Mouse (Mus musculus) MEL-GATA-1-ER (cell line): ENCODE data around the gene Gm45618.
A peak's percentile ranks its signal among the peaks of the same experiment; 100 is the strongest.

Source experiments
- DNase-seq: peaks from one replicate; pipeline ENCODE4 v3.0.0-alpha.2; 2012; ENCODE audit warnings: low read depth; ENCODE audit errors: extremely low read depth

The Gm45618 gene

DNA sequence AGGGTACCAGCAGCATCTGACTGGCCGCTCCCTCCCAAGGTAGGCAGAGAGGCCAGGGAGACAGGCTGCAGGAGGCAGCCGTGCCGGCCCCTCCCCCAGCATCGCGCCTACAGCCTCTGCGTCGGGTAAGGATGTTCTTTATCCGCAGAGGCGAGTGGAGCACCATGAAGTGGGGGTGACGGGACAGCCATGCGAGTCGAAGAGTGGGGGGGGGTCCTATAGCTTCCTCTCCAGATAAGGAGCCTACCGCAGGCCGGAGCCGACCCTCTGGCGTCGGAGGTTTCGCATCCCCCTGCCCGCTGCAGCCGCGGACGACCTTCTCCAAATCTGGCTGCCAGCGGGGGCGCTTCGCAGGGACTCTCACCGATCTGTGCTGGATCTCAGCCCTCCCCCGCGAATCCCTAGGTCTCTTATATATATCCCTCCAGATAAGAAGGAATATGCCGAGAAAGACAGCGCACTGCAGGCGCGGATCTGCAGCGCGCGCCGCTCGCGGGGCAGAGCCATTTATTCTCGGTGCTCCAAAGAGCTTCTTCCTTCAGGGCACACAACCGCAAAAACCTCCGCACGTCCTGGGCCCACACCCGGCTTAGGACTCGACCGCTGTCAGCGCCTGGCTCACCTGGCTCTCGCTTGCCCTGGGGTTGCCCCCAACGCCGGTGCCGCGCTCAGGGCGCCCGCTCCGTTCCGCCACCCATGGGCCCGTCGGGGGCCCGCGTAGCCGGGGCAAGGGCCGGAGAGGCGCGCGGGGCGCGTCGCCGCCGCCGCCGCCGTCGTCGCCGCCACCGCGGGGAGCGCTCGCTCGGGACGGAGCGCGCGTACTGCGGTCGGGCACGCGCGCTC, 26.0 kb downstream of the Gm45618 start:
- no peak for DNase-seq

DNA sequence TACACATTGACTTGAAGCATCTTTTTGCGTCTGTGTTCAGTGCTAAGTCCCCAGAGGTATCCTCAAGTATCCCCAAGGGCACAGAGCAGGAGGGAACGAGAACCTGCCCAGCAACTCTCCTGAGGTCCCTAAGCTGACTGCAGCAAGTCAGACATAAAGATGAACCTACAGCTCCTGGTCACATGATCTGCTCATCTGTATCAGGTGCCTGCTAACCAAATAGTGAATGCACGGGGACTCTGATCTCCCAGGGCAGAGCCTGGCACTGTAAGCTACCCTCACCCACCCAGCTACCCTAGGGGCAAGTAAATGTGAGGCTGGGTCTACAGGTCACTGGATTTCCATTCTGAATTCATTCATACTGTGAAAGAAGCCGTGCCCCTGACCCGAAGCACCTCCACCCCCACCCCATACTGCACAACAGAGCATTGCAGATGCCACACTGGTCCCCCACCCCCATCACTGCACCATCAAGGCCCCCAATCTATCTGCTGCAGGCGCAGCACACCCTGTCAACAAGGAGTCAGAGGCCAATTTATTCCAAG, 26.8 kb downstream of the Gm45618 start:
- DNase-seq = no peak

DNA sequence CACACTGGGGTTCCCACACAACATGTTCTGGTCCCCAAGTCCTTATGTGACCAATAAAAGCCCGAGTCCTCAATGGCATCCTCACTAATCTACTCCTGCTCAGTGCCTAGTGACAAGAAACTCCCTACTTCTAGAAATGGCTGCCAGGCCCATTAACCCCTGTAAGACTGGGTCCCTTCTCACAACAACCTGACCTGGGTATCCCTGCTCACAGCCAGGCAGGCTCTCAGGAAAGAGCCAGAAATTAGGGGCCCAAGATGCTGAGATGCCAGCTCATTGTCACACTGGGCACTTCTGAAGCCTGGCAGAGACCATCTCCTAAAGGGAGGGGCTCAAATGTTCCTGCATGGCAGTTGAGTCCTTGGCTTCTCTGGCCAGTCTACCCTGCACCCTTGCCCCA, 27.5 kb downstream of the Gm45618 start:
- no peak for DNase-seq

GRCm38 (mm10) chr7:142091848-142092247, 28.7 kb downstream of the Gm45618 start:
- no peak for DNase-seq

DNA sequence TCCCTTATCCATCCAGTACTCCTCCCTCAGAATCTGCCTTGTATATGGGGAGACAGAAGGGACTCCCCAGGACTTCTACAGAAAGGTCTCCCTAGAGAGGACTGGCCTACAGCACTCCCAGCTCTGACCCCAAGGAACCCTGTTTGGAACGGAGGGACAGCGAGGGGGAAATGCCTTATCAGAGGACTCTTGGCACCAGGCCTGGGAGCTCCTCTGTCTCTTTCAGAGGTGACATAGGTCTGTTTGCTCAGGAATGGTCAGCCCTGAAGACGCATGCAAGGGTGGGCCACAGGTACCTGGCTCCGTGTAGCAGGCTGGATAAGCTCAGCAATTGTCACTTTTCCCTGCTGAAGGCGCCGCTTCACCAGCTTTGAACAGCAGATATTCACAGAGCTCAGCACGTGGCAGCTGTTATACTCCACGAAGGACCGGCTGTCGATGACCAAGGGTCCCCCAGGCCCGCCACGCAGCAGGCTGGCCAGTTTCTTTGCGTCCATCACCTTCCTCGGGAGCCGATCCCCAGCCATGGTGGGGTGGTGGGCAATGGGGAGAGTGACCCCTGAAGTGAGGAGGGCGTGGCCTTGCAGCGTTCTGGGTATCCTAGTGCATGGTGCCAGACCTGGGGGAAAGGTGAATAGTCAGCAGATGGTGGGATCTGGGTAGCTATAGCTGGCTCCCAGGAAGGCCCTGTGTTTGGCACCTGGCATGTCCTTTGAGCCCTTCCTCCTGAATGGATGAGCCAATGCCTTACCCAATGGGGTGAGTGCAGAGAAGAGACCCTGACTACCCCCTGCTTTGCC, 30.7 kb downstream of the Gm45618 start:
- no peak for DNase-seq

DNA sequence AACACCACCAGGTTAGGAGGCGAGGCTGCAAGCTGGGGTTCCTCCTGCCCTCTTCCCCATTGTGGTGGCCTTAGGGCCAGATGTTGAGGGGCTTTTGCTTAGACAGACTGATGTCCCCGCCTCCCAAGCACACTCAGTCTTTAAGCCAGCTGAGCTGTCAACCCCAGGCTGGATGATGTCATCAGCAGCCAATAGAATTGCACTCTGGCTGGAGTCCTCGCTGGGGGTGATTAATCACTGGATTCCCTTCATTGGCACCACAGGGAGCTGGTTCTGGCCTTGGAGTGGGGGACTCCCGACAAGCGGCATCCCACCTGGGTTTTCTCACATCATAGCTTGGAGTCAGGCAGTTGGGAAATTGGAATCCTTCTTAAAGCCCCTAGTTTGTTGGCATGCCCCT, 31.6 kb downstream of the Gm45618 start:
- DNase-seq = no peak

DNA sequence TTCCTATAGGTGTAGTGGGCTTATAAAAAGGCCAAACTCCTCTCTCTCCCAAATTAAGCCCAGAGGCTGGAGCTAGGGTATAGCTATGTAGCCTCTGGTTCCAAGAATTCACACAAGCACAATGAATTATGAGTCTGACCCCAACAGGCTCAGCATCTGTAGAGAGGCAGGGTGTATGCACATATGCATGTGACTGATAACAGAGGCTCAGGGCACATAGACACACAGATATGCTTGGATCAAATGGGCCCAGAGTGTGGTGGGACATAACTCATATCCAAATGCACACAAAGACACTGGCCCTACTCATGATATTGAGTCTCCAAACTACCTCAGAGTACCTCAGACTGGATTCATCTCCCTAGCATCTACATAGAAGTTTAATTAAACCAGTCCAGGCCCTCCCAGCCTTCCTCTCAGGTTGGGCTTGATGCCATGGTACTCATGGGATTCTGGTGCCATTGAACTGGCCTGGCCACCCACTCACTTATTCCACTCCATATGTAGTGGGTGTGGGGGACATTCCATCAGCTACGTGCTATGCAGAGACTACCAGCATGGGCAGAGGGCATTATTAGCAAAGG, 33.4 kb downstream of the Gm45618 start:
- DNase-seq = peak; percentile 85

DNA sequence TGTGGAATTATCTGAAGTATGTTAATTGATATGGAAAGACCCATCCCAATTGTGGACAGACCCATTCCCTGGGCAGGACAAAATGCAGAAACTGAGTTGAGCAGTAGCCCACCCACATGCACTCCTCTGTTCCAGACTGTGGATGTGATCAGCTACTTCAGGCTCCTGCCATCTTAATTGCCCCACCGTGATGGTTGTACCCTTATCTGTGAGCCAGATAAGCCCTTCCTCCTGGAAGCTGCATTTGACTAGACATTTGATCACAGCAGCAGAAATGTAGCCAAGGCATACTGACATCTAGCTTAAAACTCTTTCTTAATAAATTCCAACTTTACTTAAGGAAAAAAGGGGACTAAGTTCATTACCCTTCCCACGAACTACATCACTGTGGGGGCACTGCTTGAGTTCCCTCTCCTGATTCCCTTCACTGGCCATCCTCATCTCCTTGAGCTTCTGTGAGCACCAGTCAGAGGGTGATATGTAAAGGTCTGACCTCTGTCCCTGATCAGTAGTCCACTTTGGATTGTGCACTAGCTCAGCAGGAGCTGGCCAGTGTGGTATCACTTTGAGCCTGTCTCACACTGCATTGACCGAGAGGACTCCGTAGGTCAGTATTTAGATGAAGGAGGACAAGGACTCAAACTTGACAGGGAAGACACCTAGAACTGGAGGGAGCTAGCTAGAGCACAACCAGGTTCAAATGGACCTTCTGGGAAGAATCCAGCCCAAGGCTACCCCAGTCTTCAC, 34.2 kb downstream of the Gm45618 start:
- no peak for DNase-seq

DNA sequence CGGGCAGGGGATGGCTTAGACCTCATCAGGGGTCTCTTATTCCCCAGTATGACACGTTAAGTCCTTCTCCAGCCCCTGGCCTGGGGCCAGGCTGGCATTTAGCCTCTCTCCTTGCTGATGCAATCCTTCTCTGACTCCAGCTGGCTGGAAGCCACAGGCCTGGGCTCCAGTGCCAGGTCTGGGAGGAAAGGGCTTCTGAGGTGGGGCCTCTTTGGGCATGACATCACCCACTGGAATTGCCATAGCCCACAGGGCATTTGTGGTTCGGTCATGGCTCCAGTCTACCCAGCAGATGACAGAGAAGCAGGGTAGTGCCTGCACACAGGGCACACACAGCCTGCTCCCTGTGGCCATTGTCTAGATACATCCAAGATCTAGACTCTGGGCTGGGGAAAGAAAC, 35.7 kb downstream of the Gm45618 start:
- DNase-seq = no peak

DNA sequence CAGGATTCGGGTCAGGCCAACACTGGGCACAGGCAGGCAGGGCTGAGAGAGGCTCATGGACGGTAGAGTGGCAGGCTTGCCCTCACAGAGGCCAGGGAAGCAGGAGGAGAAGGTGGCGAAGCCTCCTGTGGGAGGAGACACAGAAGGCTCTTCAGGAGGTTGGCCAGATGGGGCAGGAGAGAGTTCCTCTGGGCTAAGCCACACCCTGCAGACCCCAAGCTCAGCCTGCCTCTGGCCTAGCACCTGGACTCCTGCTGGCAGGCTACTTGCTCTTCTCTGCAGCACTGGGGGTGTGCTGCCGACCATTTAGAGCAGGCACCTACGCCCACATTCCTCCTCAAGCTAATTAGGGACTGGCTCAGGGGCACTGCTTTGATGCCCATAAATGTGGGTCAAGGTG, 36.1 kb downstream of the Gm45618 start:
- no peak for DNase-seq

DNA sequence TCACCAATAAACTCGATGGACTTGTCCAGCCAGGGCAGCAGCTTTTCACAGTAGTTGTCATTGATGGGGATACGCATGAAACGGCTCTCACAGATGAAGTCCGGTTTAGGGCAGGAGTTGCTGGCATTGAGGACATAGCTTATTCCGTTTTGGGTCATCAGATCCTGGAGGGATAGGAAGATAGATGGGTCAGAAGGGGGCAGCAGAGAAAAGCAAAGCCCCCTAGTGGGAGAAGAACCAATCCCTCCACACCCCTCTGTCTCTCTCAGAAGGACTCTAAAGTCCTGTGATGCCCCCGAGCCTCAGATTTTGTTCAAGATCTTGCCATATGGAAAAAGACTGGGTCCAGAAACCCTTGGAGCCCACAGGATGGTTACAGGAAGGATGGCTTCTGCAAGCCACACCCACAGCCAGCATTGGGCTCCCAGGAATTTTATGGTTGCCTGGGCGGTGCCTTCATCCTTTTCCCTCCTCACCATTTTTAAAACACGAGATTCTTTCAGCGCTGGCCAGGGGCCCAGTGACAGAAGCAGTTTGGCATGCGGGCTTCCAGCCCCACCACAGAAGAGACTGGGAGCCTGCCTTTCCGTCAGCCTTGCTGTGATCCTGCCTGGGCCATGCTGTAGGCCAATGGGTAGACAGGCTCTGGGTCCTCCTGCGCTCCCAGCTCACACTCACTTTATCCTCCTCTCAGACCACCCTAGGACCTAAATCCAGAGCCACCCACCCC, 36.8 kb downstream of the Gm45618 start:
- DNase-seq = no peak

- no peak for DNase-seq
Measured at GRCm38 (mm10) chr7:142082607-142083006, 37.9 kb downstream of the Gm45618 start.

DNA sequence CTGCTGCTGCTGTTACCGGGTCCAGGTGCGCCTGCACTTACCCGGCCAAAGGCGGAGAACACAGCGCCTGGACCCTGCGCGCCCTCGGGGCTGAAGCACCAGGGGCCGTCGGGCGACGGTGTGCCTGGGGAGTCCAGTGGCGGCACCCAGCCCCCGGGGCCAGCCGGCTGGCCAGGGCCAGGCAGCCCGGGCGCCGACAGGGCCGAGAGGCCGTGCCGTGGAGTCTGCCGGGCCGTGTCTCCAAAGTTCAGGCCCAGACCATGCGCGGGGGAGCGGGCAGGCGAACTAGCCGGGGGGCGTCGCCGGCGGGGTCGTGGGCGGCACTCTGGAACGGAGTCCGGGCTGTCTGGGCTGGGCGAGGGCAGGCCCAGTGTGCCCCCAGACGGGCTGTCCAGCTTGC, 38.4 kb downstream of the Gm45618 start:
- no peak for DNase-seq

GRCm38 (mm10) chr7:142081736-142082135, 38.8 kb downstream of the Gm45618 start:
- DNase-seq = no peak

DNA sequence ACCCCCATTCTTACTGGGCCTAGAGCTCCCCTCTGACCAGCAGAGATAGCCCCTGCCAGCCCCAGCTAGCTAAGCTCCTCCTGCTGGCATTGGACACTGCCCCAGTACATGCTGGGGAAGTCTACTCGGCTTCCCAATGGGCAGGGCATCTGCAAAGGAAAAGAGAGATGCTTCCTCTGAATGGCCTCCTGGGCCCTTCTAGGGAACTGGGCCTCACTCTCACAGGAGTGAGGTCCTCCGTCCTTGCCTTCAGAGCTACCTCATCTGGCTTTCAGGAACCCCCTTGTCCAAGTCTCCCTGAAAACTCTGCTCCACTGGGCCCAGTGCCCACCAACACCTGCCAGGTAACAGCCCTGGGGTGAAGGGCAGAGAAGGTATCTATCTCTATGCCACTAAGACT, 39.7 kb downstream of the Gm45618 start:
- DNase-seq = no peak

DNA sequence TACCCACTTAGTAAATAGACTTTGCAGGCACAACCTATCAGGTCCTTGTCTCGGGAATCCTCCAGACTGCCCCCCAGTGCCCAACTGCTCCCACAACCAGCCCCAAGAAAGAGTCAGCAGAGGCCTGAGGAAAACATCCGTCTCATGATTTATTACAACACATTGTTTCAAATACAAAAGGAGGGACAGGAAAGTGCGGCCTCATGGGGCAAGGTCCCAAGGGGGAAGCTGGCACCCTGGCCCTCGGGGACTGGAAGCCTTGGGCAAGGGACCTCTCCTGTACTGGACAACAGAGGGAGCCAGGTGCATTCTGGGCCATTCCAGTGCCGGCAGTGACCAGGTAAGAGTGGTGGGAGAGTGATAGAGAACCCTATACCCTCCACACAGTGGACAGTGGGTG, 41.2 kb downstream of the Gm45618 start:
- no peak for DNase-seq

DNA sequence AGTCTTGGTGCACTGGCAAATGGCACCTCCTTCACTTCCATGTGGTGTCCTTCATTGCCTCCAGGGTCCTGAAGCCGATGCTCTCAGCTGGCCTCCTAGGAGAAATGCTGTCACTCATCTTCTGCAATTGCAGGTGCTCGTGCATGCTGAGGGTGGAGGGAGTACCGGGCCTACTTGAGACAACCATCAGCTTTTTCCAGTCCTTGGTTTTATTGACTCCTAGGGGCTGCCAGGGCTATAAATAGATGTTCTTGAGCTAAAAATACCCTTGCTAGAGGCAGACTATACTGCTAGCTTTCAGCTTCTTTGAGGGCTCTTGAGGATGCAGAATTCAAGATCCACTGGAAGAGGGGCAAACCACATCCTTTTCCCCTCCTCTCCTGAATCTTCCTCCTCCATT, 43.4 kb downstream of the Gm45618 start:
- no peak for DNase-seq

DNA sequence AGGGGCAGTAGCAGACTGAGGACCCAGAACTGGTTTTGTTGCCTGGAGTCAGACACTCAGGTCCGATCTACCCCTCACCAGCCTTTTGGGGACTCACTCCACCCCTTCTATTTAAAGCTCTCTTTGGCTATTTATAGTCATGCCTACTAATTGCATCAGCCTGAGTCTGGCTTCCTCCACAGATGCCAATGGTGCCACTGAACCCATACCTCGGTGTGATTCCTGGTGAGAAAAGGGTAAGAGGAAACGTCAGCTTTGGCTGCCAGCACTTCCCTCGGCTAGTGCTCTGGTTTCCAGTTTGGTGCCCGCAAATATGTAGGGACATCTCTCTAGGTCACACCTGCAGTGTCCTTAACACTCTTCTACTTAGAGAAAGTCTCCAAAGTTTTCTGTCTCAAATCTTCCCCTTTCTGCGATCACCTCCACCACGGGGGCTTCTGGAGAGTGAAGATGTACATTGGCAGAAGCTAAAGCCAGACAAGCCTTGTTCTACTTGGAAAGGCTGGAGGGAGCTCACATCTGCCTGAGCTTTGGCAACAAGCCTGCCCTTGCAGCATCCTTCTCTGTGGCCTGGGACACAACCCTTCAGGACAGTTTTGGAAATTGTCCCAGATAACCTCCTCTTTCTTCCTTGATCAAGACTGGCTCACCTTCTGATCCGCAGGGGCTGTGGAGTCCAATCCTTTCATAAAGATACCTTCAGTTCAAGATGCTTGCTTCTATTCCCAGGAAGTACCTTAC, 46.2 kb downstream of the Gm45618 start:
- DNase-seq = no peak

GRCm38 (mm10) chr7:142071717-142072116, 48.8 kb downstream of the Gm45618 start:
- DNase-seq = no peak

DNA sequence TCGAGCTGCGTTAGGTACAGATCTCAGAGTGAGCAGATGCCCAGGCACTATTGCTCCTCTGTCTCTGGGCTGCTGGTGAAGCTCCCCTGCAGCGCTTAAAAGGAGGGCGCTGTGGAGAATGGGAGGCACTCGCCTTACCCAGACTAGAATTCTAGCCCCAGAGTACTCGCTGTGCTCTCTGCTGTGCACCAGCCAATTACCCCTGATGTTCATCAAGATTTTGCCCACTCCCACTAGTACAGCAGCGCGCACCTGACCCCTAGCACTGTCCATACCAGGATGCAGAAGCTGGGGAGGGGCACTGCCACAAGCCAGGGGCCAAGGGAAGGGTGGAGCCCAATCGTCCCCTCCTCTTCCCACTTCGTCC, 49.3 kb downstream of the Gm45618 start:
- DNase-seq = no peak
